Mouse (Mus musculus) left cerebral cortex, adult 11 months (tissue): ENCODE measurements at regions not wholly inside any gene's neighbourhood (a gene's known extent, or its start where the extent isn't known, plus 50 kb on each side); places are given as distances from the start of the nearest gene placed in this dataset.

Experiments used
- DNase-seq: peaks from one replicate; pipeline ENCODE4 v3.0.0; 2022; ENCODE audit warnings: low spot score

DNA sequence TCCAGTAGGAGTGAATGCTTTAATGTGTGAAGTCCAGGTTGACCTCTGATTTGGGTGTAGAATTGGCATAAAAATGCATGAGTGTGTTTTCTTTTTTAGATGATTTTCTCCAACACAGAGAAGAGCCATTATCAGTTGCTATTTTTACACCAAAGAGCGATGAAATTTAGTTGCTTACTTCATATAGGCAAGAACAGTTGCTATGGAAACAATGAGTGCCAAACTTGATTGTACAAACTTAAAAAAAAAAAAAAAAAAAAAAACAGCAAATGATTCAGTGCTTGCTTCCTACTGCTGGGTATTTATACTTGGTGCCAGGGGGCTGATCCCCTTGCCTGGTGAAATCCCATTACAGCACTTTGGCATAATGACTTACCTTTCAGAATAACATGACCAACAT lies 268.0 kb downstream of the Sec23a start:
- DNase-seq = peak; percentile 17

GRCm38 (mm10) chr12:58728094-58728493 lies 283.7 kb downstream of the Sec23a start:
- no peak for DNase-seq

- no peak for DNase-seq
These were observed 284.3 kb downstream of the Sec23a start for GRCm38 (mm10) chr12:58727547-58727946.

- DNase-seq = no peak
These were observed 293.9 kb downstream of the Sec23a start for GRCm38 (mm10) chr12:58717908-58718307.

GRCm38 (mm10) chr12:58714207-58714606 lies 297.6 kb downstream of the Sec23a start:
- DNase-seq = no peak

GRCm38 (mm10) chr12:58695680-58696079 lies 316.1 kb downstream of the Sec23a start:
- DNase-seq = no peak

GRCm38 (mm10) chr12:58669914-58670635 lies 341.7 kb downstream of the Sec23a start:
- no peak for DNase-seq

DNA sequence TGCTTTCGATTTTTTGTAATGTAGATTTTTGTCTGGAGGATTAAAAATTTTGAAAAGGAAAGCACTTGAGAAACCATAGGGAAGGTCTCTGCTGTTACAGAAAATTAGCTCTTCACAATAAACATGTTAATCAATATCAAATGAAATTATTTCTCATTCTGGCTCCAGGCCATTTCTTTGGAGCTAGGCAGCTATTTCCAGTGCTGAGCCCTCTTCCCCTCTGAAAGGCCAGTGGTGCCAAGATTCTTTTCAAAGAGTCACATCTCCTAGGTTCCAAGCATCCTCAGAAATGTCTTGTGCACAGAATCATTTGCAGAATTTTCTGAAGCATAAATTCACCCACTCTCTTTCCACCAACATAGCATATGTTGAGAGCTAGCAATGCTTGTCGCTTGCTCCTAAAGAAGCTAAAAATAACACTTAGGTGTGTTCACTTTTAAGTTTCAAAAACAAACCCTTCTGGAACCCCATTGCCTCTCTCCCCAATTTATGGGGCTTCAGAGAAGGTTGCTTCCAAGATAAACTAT lies 357.2 kb downstream of the Sec23a start:
- peak; percentile 16 for DNase-seq

- DNase-seq = no peak
These were observed 358.1 kb downstream of the Sec23a start for GRCm38 (mm10) chr12:58653751-58654150.

GRCm38 (mm10) chr12:58653222-58653621 lies 358.6 kb downstream of the Sec23a start:
- no peak for DNase-seq

DNA sequence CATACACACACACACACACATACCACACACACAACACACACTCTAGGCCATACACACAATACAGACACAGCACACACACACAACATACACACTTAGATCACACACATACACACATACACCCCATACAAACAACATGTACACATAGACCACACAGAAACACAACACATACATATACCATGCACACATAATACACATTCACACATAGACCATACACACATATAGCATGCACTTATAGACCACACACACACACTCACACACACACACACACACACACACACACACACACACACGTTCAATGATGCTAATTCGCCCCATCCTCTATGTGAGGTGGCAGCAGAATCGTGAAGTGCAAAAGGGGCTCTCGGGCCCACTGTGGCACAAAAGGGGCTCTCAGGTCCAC lies 359.1 kb downstream of the Sec23a start:
- no peak for DNase-seq

DNA sequence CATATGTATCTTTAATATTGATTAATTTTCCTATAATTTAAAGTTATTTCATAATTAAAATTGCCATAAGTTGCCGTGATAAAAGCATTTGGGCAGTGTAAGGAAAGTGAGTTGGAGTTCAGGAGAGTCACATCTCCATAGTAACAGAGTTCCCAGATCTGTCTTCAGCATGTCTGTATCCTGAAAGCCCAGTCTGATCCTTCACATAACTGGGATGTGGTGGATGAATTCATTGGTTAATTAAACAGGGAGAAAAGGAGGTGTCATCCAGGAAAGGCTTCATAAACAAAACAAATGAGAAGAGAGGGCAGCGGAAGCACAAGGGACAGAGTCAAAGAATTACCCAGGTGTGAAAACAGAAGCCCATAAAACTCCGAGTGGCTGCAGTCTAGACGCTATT lies 363.5 kb downstream of the Sec23a start:
- no peak for DNase-seq

DNA sequence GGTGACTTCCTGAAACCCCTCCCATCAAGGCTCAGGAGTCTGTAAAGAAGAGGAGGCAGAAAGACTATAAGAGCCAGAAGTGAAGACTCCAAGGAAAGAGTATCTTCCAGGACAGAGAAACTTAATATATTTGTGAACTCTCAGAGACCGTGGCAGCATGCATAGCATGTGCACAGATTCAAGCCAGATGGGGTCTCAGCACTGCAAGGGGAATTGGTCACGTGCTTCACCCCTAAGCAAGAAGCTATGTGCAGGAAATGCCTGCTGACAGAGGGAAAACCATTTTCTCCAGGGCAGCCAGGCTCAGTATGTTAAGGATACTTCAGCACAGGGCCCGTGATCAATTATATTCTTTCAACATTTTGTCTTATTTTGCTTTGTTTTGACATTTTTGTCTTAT lies 368.0 kb downstream of the Sec23a start:
- no peak for DNase-seq

DNA sequence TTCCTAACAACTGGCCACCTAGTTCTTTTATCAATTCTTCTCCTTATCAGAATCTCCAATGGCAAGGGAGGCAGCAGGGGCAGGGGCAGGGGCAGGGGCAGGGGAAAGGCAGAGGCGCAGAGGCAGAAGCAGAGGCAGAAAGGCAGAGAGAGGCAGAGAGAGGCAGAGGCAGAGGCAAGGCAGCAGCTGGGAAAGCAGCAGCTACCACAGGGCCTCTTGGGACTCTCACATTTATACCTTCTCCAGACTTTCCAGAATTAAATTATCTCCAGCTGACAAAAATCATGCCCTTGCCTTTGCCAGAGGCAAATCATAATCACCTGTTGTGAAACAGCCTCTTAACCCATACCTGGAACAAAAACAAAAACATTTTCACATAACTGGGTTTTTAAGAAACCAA lies 370.4 kb upstream of the Clec14a start:
- no peak for DNase-seq

- no peak for DNase-seq
These were observed 369.2 kb upstream of the Clec14a start for GRCm38 (mm10) chr12:58638260-58638659.

DNA sequence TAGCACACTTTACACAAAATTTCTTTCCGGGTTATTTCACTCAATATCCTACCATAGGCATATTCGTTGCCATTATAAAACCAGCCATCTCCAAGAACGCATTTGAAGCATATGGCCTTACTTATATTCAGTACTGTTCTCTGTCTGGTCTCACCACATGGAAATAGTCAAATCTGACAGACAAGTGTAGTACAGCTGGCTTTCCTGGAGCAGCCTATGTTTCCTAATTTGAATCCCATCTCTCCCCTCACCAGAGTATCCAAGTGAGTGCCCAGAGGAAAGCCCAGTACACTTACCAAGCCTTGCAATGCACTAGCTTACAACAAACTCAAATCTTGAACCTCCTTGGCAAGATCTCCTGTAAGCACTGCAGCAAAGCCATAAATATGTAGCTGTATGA lies 363.4 kb upstream of the Clec14a start:
- no peak for DNase-seq

DNA sequence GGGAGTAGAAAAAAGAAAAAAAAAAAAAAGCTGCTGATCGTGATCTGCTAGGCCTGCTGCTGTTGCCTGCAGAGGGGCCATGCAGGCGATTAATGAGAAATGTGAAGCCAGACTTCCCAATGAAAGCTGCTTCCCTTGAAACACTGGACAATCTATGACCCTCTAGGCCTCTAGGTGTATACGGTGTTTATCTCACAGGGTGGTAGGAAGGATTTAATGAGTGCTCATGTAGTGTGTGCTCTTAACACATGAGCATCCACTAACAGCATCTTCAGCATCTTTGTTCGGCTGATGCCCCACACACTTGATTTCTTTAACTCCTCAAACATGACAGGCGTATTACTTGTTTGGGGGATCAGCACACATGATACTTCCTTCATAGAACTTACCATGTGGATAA lies 359.7 kb upstream of the Clec14a start:
- DNase-seq = no peak

DNA sequence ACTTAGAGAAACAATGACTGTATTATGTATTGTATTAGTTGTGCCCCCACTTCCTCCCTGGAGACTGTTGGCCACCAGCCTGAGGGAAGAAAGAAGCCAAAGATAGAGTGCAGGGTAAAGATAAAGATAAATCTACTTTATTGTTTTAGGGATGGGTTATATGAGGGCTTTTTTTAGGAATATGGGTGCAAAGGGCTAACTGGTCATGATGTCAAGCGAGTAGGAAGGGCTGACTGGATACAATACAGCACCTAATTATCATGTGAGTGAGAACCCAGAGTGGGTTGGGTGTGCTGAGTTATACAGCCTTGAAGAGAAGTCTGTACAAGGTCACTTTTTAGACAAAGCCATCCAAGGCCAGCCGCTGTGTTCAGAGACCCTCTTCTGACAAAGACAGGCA lies 356.1 kb upstream of the Clec14a start:
- no peak for DNase-seq

GRCm38 (mm10) chr12:58619508-58620310 lies 350.6 kb upstream of the Clec14a start:
- no peak for DNase-seq

- DNase-seq = no peak
These were observed 325.7 kb upstream of the Clec14a start for GRCm38 (mm10) chr12:58594781-58595180.

DNA sequence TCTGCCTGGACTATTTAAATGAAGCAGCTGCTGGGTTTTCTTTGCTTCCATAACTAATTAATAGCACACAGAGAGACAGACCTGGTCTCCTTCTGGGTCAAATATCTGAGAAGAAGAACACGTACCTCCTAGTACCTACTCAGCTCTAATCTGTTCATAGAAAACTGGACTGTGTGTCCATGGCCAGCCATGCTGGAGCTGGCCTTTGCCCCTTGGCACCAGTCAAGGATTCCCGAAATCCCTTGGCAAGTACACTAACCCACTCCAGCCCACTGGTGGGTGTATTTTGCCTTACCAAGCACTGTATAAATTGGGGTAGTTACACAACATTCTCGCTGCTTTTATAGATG lies 322.4 kb upstream of the Clec14a start:
- DNase-seq = no peak

- DNase-seq = no peak
These were observed 321.7 kb upstream of the Clec14a start for GRCm38 (mm10) chr12:58590547-58591479.
